Mouse (Mus musculus) left cerebral cortex, adult 9 months (tissue): ENCODE results near the gene Mad1l1.

Experiments used
- DNase-seq, 2 experiments: peaks; one replicate each; pipeline ENCODE4 v3.0.0; 2022; ENCODE audit warnings: low spot score in 2 of 2

The Mad1l1 gene

DNA sequence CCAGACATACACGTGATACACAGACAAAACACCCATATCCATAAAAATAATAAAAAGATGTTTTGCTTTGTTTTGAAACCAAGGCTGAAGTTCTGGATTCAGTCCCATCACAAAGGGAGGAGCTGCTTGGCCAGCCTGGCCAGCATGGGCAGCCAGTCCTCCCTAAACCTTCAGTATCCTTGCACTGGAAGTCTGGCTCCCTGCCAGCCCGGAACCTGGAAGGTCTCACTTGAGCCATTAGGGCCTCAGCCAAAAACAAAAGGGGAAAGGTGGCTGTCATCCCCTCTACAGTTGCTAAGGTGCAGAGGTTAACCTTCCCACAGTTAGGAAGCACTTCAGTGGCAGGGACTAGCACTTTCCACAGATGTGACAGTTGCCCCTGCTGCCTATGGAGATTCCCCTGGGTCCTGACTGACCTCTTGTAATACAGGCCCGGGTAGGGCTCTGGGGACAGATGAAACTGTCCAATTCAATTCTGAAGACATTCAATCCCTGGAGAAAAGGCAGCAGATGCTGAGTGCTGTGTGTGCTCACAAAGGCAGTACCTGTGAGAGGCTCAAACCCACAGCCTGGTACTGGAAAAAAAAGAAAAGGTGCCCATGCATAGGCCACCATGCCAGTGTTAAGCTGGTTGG is 100.2 kb downstream of the Mad1l1 start:
- no peak for DNase-seq

DNA sequence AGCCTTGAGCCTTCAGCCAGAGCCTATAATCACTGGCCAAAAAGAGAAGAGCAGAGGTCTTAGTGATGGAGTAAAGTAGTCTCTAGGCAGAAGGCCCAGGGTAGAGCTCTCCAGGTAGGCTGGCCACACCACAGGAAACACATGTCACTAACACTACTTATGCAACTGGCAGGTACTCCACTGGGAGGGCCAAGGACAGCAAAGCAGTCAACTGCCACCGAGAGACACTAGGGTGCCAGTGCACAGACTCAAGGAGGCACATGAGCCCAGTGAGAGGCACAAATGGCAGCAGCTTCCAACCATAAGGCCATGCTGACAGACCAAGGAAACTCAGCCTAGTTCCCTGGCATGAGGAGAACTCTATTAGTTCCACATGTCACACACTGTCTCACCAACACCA is 102.1 kb downstream of the Mad1l1 start:
- no peak for DNase-seq

DNA sequence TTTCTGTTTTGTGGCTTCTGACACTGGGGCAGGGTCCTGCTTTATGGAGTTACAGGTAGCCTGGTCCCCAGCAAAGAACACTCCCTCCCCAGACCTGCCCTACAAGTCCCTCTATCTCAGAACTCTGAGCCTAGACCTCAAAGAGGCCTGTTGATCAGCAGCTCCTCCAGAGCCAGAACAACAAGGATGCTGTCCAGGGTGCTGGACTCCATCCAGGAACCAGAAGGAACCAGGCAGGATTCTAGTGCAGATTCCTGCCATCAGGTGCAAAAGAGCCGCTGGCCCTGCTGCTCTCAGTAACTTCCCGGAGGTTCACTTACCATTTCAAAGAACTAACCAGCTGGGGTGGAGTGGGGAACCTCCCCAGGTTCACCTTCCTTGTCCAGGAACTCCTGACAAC is 103.5 kb downstream of the Mad1l1 start:
- no peak for DNase-seq

DNA sequence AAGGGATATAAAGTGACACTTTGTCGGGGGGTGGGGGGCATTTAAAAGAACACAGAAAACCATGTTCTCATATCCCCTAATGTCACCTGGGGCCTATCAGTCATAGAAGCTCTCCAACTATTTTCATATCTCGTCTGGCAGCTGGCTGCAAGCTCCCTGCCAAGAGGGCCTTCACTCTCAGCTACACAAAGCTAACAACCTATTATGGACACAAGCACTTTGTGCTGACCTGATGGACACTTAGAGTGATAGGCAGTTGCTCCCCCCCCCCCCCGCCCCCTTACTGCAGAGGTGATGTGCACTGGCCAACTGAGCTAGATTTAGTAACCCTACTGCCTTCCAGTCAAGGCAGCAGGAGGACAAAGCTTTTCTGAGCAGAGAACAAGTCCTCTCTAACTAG is 104.3 kb downstream of the Mad1l1 start:
- DNase-seq, result no peak

DNA sequence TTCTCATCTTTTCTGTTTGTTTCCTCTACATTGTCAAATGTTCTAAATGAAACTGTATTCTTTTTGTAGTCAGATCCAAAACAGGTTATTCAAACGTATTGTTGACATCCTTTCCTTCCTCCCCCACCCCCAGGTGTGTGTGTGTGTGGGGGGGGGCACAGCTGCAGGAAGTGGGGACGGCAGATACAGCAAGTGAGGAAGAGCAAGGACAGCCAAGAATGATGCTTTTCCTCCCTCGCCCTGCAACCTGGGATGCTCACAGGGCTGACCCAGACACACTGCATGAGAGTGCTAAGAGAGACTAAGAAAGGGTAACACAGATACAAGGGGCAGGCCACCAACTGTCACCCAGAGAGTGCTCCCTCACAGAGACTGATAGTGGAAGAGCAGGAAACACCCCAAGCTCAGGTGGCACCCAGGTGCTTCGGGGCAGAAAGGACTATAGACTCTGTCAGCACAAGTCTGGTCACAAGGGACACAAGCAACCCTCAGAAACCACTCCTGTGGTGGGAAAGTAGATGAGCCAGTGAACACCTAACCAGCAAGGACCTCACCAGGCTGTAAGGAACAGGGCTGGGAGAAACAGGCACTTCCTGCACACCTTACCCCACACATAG is 105.8 kb downstream of the Mad1l1 start:
- DNase-seq, result no peak

DNA sequence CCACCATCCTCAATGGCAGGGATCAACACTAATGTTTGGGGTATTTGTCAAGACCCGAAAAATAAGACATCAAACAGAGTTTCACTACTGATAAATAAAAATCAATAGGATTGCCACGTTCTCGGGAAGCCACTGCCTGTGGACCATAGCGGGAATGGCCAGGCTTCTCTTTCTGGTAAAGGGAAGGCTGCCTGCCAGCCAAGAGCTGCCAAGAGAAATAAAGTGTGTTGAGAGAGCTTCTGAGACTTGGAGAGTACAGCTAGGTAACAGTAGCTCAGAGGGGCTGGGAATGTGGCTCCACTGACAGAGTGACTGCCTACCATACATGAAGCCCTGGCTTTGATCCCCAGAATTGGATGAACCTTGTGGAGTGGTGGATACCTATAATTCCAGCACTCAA is 108.4 kb downstream of the Mad1l1 start:
- DNase-seq, result no peak

DNA sequence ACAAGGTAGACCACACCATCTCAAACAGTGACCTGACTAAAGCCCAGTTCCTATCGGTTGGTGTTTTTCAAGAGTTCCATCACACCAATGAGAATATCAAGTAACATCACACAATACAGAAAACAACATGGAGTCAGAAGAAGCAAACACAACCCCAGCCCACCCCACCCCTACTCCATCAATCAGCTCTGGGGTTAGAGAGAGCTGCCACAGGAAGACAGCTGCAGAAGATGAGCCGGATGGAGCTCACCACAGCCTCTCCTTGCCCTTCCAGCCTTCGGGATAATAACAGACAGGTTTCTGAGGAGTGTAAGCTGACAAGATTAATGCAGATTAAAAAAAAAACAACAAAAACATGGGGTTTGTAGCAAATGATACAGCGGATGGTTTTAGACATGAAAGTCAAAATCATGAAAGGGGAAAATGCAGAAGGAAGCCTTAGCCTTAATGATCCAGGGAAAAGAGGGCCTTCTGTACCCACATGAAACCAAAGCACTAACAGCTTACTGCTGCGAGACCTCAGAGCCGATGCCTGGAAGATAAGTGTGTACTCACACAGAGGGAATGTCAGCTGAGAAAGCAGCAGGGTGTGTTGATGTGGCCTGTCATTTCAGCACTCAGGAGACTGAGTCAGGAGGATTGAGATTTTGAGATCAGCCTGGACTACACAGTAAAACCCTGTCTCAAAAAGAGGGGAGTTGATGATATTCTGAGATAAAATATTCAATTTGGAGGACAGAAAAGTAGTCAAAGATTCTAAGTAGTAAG is 110.8 kb downstream of the Mad1l1 start:
- DNase-seq, result no peak

DNA sequence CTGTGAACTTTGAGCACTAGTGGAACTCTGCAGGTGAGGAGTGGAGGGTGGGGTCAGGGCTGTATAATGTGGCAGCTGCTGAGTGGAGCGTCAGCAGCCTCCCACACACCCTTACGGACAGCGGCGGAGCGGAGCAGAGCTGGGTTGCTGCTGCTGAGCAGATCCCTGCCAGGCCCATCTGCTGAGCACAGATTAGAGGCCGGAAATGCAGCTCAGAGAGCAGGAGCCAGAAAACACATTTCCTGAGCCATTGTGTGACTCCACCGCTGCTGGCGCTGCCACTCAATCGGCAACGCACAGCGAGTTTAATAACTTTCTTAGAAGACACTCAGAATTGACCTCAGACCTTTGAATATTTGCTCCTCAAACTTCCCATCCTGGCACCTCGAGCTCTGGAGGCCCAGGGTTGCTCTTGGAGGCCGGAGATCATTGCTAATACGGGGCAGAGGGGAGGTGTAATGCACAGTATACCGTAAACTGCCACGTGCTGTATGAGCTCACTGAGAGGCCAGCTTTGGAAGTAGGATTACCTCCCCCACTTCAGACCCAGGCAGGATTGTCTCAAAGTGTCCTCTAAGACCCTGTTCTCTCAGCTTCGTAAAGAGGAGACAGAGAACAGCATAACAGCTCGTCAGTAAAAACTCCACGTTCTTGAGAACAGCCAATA is 112.5 kb downstream of the Mad1l1 start:
- peak in 1 of 2 experiments; percentile 21 for DNase-seq

DNA sequence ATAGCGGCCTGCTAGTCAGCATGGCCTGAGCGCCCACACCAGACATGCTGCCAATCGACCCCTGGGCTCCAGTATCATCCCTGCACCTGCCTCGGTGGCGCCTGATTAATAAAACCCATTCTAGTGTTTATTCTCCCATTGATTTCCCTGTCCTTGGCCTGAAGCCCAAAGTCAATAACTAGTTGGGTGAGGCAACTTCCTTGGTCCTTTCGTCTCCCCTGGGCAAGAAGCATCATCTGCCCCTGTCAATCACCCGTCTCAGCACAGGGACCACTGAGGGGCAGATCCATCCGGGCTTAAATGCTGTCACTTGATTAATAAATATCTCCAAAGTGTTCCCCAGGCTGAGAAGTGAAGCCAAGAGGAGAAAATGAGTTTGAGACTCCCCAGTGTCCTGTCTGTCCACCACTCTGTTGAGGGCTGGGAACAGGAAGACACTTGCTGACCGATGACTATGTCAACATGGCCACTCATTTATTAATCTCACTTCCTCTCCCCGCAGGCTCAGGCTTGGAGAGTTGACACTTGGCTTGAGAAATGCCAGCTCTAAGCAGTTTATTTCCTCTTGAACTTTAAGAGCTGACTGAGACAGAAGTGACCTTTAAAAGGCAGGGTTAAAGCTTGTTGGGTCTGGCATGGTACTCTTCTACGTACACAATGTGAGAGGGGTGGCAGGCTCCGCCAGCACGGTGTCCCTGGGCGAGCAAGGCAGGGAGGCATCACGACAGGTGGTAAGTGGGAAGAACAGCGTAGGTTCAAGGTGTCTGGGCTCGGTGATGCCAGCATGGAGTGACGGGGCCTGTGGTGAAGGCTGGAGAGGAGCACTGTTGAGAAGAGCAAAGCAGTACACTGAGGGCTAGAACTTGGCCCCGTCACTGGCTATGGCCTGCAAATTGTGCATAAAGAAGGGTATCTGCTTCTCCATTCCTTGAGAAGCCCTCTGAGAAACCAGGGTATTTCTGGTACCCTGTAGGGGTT is 114.3 kb downstream of the Mad1l1 start:
- DNase-seq, result no peak

DNA sequence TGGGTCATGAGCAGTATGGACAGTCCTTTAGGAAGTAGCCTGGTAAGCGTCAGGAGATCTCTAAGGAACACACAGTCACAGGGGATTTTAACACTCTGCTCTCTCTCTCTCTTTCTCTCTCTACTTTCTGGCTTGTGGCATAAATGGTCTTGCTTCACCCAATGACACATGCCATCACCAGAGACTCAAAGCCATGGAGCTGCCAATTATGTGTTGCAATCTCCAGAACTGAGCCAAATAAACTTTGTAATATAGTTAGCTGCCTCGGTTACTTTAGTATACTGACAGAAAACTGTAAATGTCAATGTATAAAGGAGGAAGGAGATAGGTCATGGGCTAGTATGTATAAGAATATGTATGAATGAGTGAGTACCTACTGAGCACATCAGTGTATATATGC is 115.4 kb downstream of the Mad1l1 start:
- DNase-seq, result no peak

DNA sequence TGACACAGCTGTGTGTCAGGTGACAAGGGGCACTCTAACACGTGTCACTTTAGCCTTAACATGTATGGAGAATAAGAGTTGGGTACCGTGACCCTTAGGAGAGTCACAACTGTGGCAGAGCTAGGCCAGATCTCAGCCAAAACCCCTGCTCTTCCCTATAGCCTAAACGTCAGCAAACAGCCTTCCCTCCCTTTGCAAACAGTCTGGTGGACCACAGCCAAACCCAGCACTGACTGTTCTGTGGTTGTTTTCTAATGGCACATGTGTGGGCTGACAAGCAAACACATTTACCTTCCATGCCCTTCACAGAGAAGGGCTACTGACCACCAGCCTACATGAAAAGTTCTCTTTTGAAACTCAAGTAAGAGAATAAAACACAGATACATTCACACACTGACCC is 116.9 kb downstream of the Mad1l1 start:
- DNase-seq, result no peak

DNA sequence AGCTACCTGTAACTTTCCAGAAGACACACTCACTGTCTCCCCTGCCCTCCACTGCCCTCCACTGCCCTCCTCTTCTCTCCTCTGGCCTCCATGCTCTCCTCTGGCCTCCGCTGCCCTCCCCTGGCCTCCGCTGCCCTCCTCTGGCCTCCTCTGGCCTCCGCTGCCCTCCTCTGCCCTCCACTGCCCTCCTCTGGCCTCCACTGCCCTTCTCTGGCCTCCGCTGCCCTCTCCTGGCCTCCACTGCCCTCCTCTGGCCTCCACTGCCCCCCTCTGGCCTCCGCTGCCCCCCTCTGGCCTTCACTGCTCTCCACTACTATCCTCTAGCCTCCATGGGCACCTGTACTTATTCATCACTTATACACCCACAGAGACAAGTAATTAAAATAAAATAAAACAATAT is 117.3 kb downstream of the Mad1l1 start:
- no peak for DNase-seq

DNA sequence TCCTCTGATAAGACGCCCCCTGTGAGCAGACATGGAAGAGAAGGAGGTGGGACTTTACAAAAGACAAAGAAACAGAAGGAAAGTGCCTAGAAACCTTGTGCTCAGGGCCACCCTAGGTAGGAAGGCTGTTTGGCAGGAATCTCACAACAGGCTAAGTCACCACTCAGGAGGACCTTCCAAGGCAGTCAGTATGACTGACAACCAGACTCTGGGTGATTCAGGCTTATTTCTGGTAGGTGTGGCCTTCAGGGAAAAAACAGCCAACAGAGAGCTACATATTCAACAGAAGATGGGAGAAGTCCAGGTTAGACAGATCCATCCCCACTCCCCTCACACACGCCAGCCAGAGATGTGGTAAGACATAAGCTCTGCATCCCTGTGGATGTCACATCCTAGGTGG is 118.9 kb downstream of the Mad1l1 start:
- no peak for DNase-seq

DNA sequence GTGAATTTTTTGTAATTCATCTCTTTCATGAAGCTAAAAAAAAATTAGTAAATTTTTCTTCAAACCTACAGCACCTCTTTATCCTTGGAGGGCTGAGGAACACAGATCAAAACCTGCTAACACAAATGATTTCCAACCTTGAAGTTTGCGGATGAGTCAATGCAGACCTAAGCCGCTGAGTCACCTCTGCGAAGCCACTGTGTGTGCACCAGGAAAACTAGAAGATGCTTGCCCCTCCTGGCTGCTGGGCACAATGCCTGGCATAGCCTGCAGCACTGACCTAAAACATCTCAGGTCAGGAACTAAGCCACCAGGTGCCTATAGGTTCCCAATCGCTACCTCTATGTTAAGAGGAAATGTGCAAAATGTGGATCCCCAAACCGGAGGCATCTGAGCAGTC is 119.8 kb downstream of the Mad1l1 start:
- DNase-seq, result no peak

DNA sequence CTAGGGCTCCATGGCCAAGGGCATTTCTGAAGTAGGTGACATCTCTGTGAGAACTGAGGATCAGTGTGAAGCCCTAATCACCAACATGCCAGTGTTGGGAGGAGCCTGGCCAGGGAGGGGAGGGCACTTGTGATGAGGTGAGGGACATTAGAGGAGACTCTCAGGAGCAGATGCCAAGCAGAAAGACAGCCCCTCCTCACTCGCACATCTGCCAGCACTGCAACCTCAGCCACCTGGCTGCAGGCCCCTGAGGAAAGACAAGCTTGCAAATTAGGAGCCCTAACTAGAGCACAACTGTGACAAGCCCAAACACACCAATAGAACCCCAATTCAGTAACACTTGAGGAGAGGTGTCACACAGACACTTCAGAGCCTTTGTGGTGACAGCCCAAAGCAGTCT is 120.2 kb downstream of the Mad1l1 start:
- DNase-seq, result no peak

DNA sequence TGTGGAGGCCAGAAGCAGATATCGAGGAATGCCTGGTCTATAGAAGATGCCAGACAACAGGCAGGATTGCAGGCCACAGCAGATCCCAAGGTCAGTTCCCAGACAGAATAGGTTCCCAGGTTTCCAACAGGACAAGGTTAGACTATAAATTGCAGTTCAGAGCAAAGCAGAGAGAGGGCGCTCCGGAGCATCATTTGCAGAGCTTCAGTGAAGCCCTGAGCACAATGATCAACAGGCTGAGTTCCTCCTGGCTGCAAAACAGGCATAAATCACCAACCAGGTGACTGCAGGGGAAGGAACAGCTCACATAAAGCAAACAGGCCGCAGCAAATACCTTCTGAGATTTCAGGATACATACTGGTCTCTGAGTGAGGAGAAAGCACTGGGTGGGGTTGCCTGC is 123.6 kb downstream of the Mad1l1 start:
- DNase-seq, result peak in 1 of 2 experiments; percentile 86

DNA sequence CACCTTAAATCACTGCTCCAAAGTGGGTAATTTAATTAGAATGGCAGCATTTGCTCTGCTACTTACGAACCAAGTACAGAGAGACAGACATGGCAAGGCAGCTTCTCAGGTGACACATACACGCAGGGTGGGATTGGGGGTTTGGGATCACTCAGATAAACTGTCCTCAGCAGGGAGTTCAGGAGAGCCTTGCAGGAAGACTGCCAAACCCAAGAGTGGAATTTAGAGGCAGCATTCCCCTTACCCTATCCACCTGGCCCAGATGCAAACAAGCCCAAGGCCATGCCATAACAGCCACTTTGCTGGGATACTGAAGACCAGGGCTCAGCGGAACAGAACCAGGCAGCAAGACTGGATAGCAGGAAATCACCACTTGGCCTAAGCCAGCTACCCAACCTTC is 124.9 kb downstream of the Mad1l1 start:
- no peak for DNase-seq

DNA sequence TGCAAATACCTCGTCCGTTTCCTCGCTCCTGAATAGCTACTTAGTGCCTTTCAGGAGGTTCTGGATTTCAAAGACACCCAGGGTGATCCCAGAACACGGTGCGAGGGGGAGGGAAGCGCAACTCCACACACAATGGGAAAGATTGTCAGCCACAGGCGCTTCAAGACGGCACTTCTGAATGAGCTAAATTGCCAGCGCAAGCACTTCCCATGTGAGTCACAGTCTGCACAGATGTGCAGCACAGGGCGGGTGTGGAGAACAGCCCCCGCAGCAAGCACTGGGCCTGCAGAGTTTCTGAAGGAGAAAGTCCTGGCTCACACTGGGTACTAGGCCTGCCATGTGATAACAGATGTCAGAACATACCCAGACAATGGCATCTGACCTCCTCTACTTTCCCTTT is 127.2 kb downstream of the Mad1l1 start:
- DNase-seq, result peak; percentile 67 to 72

DNA sequence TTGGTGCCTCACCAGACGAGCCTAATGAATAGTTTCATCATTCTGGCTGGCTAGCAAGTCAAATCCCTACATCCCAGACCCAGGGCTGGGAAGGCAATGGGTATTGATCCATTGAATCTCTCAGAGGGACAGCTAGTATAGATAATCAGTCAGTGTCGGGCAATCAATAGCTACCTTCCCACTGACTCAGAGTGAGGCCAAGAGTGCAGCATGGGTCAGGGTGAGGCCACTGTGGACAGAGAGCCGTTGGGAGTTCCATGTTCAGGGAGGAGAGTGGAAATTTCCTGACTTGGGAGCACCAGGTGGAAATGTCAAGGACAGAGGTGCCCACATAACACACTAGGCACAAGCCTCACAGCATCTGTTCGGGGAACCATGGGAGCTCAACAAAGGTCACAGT is 129.8 kb downstream of the Mad1l1 start:
- no peak for DNase-seq

DNA sequence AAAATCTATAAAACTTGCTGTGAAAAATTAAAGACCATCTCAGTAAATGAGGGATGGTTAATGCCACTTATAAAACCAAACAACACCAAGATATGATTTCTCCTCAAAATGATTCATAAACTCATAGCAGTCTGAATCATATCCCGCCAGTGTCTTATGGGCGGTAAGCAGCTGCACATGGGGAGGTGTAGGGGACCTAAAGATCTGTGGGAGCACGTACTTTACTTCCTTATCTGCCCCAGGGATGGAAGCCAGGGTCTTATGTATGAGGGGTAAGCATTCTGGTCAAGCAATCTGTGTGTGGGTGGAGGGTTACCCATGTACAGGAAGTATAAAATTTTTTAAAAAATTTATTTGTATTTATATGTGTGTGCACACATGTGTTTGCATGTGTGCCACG is 135.0 kb downstream of the Mad1l1 start:
- no peak for DNase-seq

DNA sequence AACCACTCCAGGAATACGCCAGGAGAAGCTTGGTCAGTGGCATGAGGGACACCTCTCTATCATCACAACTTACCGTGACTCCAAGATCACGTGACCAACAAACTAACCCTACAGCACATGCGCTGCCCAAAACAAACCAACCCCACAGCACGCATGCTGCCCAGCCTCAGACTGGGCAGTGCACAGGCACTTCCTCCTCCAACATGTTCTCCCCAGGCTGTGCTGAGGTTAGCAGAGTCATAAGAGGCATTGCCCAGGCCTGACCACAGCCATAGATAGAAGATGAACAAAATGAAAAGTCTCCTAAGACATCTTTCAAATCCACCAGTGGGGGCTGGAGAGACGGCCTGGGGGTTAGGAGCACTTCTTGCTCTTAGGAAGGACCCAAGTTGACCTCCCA is 135.6 kb downstream of the Mad1l1 start:
- DNase-seq, result no peak
